Mouse (Mus musculus): ENCODE results near the gene Thap8. TPM values are rescaled to one million over a fixed set of nuclear protein-coding genes. Genes with fewer than 3 reads are reported as not detected.

Thap8 gene
- polyA plus RNA-seq, 1 experiment from 2014 or later: 0.22 TPM

GRCm38 (mm10) chr7:30310136-30310535 lies 30.2 kb downstream of the Thap8 start:
- no peak overlapping the region for H3K4me2 ChIP-seq (replicated peaks; ENCODE audit: low read depth)

DNA sequence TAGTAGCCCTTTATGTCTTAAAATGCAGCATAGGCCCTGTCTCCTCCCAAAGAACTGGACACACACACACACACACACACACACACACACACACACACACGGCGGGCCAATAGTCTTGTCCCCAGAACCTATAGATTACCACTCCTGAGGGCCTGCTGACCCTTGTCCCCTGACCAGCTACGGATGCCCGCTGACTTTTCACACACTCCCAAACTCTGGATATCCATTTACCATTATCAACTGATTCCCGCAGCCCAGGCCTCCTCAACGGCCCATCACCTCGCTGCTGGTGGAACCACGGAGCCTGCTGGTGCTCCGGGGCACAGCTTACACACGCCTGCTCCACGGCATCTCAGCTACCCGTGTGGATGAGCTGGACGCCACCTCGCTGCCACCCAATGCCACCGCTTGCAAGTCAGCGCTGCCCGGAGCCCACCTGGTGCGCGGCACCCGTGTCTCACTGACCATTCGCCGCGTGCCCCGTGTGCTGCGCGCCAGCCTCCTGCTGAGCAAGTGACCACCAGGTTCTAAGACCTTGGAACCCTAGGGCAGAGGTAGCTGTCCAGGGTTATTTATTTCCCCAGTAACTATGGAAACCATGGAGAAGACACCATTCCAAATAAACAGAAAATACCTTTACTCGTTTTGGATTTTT lies 33.9 kb downstream of the Thap8 start:
- 47% methylated on average over 25 of the region's 27 CpGs for WGBS

More at GRCm38 (mm10) chr7:30310136-30310535, 30.2 kb downstream of the Thap8 start:
- no peak overlapping the region for H3K4me3 ChIP-seq (ENCODE audit: low read depth, low read length)
- 86% methylated on average over 12 of the region's 12 CpGs for WGBS
- peaks cover 9% of the 10 kb centered on the region; the same call in 1 of the 2 replicates for H3K36me3 ChIP-seq (ENCODE audit: control insufficient read depth, insufficient read depth)
- ATAC-seq: no peak
- H3K27me3 ChIP-seq (replicated peaks; ENCODE audit: control insufficient read depth, insufficient read depth, low read length): no peaks in the 10 kb centered on the region
- H3K4me1 ChIP-seq (replicated peaks; ENCODE audit: control insufficient read depth, insufficient read depth, low read length): peaks cover 4% of the 10 kb centered on the region; the same call in 1 of the 2 replicates
- no peak for TF ChIP-seq CTCF (IDR thresholded peaks at IDR 0.05; ENCODE audit: low read depth)
- H3K27ac ChIP-seq (ENCODE audit: low read depth, low read length): no peak overlapping the region
- H3K9me3 ChIP-seq (ENCODE audit: control insufficient read depth): no peaks in the 10 kb centered on the region
- H3K9ac ChIP-seq (ENCODE audit: low read depth, low read length): no peak overlapping the region

GRCm38 (mm10) chr7:30314721-30315155 lies 34.8 kb downstream of the Thap8 start, which contains the start of gene Syne4:
Gene Syne4, plus strand, starts transcription at chr7:30314807.
- TF ChIP-seq CTCF (IDR thresholded peaks at IDR 0.05; ENCODE audit: low read depth): no peak
- 2% methylated on average over 9 of the region's 9 CpGs for WGBS
- Histone ChIP-seq H3K4me3 (ENCODE audit: low read depth, low read length) (peak within 1 kb of the TSS; percentile 36), H3K4me2 (replicated peaks; ENCODE audit: low read depth) (peak within 1 kb of the TSS; percentile 66), H3K4me1 (replicated peaks; ENCODE audit: control insufficient read depth, insufficient read depth, low read length) (no peaks in the 10 kb centered on the region), H3K36me3 (ENCODE audit: control insufficient read depth, insufficient read depth) (peaks cover 9% of the 10 kb centered on the region; the same call in 1 of the 2 replicates), H3K27ac (ENCODE audit: low read depth, low read length) (no peak within 1 kb of the TSS), H3K9ac (ENCODE audit: low read depth, low read length) (peak within 1 kb of the TSS; percentile 23; the same call in 1 of the 2 replicates), H3K27me3 (replicated peaks; ENCODE audit: control insufficient read depth, insufficient read depth, low read length) (no peaks in the 10 kb centered on the region), H3K9me3 (ENCODE audit: control insufficient read depth) (no peaks in the 10 kb centered on the region)
- ATAC-seq: peak; percentile 46

More for the DNA sequence above, 33.9 kb downstream of the Thap8 start:
- Histone ChIP-seq H3K9me3 (ENCODE audit: control insufficient read depth) (no peaks in the 10 kb centered on the region), H3K9ac (ENCODE audit: low read depth, low read length) (no peak overlapping the region), H3K4me2 (replicated peaks; ENCODE audit: low read depth) (no peak overlapping the region), H3K4me3 (ENCODE audit: low read depth, low read length) (no peak overlapping the region), H3K27me3 (replicated peaks; ENCODE audit: control insufficient read depth, insufficient read depth, low read length) (no peaks in the 10 kb centered on the region), H3K27ac (ENCODE audit: low read depth, low read length) (no peak overlapping the region), H3K36me3 (ENCODE audit: control insufficient read depth, insufficient read depth) (peaks cover 9% of the 10 kb centered on the region; the same call in 1 of the 2 replicates), H3K4me1 (replicated peaks; ENCODE audit: control insufficient read depth, insufficient read depth, low read length) (no peaks in the 10 kb centered on the region)
- ATAC-seq: no peak
- no peak for TF ChIP-seq CTCF (IDR thresholded peaks at IDR 0.05; ENCODE audit: low read depth)

DNA sequence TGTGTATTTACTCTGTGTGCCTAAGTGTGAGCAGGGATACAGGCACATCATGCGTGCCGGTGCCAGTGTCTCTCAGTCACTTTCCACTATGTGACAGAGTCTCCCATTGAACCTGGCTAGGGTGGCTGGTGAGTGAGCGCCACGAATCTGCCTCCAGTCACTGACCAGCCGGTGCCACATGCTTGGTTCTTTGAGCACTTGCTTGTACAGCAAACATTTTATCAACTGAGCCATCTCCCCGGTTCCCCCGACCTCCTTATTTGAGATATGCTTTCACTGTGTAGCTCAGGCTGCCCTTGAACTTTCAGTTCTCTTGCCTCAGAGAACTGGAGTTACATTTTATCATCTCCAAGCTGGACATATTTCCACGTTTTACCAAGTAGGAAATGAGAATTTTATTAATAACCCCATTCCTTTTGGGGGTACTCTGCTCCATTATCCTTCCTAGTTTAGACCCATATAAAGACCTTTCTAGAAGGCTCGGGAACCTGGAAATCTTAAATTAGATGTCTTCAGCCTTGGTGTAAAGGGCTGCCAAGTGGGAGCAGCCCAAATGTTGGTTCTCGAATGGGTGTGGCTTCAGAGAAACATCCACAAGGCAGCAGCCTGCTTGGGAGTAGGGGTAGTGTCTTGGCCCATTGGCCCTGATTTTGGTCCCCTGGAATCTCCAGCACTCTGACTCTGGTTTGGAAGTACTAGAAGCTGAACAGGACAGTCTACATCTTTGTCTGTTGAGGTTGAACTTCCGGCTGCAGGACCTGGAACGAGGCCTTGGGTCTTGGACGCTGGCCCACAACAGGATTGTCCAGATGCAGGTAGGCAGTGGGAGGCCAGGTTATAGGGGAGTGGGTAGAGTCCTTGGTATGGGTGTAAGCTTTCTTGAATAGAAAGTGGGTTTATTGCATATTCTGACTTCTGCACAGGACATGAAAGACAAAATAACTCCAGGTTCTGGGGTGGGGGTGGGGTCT lies 36.0 kb downstream of the Thap8 start:
- peak overlapping the region; percentile 36 for H3K4me3 ChIP-seq (ENCODE audit: low read depth, low read length)
- no peak for TF ChIP-seq CTCF (IDR thresholded peaks at IDR 0.05; ENCODE audit: low read depth)
- H3K4me2 ChIP-seq (replicated peaks; ENCODE audit: low read depth): peak overlapping the region; percentile 66
- ATAC-seq: no peak
- no peaks in the 10 kb centered on the region for H3K9me3 ChIP-seq (ENCODE audit: control insufficient read depth)
- 59% methylated on average over 13 of the region's 13 CpGs for WGBS
- no peaks in the 10 kb centered on the region for H3K4me1 ChIP-seq (replicated peaks; ENCODE audit: control insufficient read depth, insufficient read depth, low read length)
- no peaks in the 10 kb centered on the region for H3K27me3 ChIP-seq (replicated peaks; ENCODE audit: control insufficient read depth, insufficient read depth, low read length)
- peaks cover 9% of the 10 kb centered on the region; the same call in 1 of the 2 replicates for H3K36me3 ChIP-seq (ENCODE audit: control insufficient read depth, insufficient read depth)
- no peak overlapping the region for H3K27ac ChIP-seq (ENCODE audit: low read depth, low read length)
- H3K9ac ChIP-seq (ENCODE audit: low read depth, low read length): no peak overlapping the region

DNA sequence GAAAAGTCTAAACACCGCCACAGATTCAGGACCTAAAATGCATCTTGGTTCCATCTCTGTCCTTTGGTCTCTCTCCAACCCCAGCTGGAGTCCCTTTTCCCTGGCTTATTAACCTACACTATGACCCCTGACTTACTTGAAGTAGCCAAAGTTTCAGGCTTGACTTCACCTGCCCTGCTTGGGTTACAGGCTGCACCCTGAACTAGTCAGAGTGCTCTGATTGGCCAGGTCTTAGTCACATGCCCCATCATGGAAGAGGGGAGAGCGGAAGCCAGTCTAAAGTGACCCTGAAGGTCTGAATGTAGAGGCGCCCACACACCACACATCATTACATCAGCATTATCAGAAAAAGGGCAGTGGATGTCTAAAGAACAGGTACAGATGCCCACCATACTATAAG lies 38.2 kb downstream of the Thap8 start:
- H3K4me3 ChIP-seq (ENCODE audit: low read depth, low read length): no peak overlapping the region
- ATAC-seq: no peak
- H3K27me3 ChIP-seq (replicated peaks; ENCODE audit: control insufficient read depth, insufficient read depth, low read length): no peaks in the 10 kb centered on the region
- H3K9me3 ChIP-seq (ENCODE audit: control insufficient read depth): no peaks in the 10 kb centered on the region
- no peak overlapping the region for H3K9ac ChIP-seq (ENCODE audit: low read depth, low read length)
- no peaks in the 10 kb centered on the region; the same call in 1 of the 2 replicates for H3K4me1 ChIP-seq (replicated peaks; ENCODE audit: control insufficient read depth, insufficient read depth, low read length)
- no peak for TF ChIP-seq CTCF (IDR thresholded peaks at IDR 0.05; ENCODE audit: low read depth)
- 94% methylated on average over 3 of the region's 3 CpGs for WGBS
- H3K4me2 ChIP-seq (replicated peaks; ENCODE audit: low read depth): no peak overlapping the region
- H3K36me3 ChIP-seq (ENCODE audit: control insufficient read depth, insufficient read depth): no peaks in the 10 kb centered on the region; the same call in 1 of the 2 replicates
- H3K27ac ChIP-seq (ENCODE audit: low read depth, low read length): no peak overlapping the region

DNA sequence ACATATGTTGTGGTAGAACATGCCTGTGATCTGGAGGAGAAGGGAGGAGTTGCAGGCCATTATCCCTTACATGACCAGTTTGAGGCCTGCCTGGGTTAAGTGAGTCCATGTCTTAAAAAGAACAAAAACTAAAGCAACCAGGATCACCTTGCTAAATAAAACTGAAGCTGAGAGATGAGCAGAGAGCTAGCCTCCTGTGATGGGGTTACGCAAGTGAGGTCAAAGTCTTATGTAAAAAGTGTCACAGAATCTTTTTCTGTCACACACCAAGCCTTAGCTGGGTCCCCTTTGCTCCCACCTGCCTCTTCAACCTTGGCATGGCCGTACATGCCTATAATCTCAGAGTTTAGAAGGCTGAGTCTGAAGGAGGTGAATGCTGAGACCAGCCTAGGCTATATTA lies 41.1 kb downstream of the Thap8 start:
- 53% methylated on average over 2 of the region's 2 CpGs for WGBS
- H3K4me2 ChIP-seq (replicated peaks; ENCODE audit: low read depth): peak overlapping the region; percentile 96; the same call in 1 of the 2 replicates
- ATAC-seq: no peak
- no peak overlapping the region for H3K27ac ChIP-seq (ENCODE audit: low read depth, low read length)
- no peaks in the 10 kb centered on the region; the same call in 1 of the 2 replicates for H3K36me3 ChIP-seq (ENCODE audit: control insufficient read depth, insufficient read depth)
- H3K9ac ChIP-seq (ENCODE audit: low read depth, low read length): no peak overlapping the region
- 0 out of 2 replicates have a peak overlapping the region, but pooled peaks have one; percentile 76 for H3K4me3 ChIP-seq (ENCODE audit: low read depth, low read length)
- H3K9me3 ChIP-seq (ENCODE audit: control insufficient read depth): no peaks in the 10 kb centered on the region
- no peak for TF ChIP-seq CTCF (IDR thresholded peaks at IDR 0.05; ENCODE audit: low read depth)
- H3K27me3 ChIP-seq (replicated peaks; ENCODE audit: control insufficient read depth, insufficient read depth, low read length): no peaks in the 10 kb centered on the region
- no peaks in the 10 kb centered on the region; the same call in 1 of the 2 replicates for H3K4me1 ChIP-seq (replicated peaks; ENCODE audit: control insufficient read depth, insufficient read depth, low read length)

Measured in intestine, postnatal 0 days (tissue).